Mouse (Mus musculus): ENCODE measurements at regions not wholly inside any gene's neighbourhood (a gene's known extent, or its start where the extent isn't known, plus 50 kb on each side); places are given as distances from the start of the nearest gene placed in this dataset.

DNA sequence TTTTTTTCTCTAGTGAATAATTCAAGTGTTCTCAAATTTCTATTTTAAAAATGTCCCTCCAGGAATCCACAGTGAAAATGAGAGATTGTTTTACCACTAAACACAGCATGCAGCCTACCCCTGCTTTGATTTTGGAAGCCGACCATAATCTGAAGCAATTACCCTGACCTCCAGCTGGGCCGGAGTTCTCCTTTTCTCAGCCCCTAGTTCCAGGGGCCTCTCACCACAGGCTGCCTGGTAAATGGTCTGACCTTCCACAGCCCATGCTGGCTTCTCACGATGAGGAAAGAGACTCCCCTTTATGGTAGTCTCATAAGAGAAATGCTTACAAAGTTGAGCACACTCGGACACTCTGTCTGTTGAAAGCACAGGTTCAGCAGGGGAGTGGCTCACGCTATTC, 121.3 kb downstream of the Kcnrg start:
- TF ChIP-seq CTCF (IDR thresholded peaks at IDR 0.05; ENCODE audit: control insufficient read depth, insufficient read depth, insufficient read length) (no peak), FOSL1 (IDR thresholded peaks at IDR 0.05; ENCODE audit: insufficient read depth, low read length, poor library complexity, severe bottlenecking) (no peak)

All from C2C12 (cell line).